Mouse (Mus musculus) kidney, adult 2 months (tissue): ENCODE data around the gene Itgam.

Experiments
- CTCF ChIP-seq: fragments of 200-500 bp; conservative IDR thresholded peaks from 2 replicates; pipeline ENCODE4 v1.5.1; 2011; ENCODE audit warnings: low read depth, mild to moderate bottlenecking, control low read depth, low read length, moderate library complexity, mixed read lengths; ENCODE audit not compliant: insufficient read depth, insufficient read length
- POLR2A ChIP-seq: fragments of 200-500 bp; IDR thresholded peaks from one replicate; pipeline ENCODE4 v1.6.1; 2011; ENCODE audit warnings: low read depth, low read length, control low read depth

GRCm38 (mm10) chr7:128025381-128025780 lies 37.1 kb upstream of the Itgam start:
- TF ChIP-seq CTCF (no peak), POLR2A (no peak)
